Mouse (Mus musculus): ENCODE measurements at regions not wholly inside any gene's neighbourhood (a gene's known extent, or its start where the extent isn't known, plus 50 kb on each side); places are given as distances from the start of the nearest gene placed in this dataset.

DNA sequence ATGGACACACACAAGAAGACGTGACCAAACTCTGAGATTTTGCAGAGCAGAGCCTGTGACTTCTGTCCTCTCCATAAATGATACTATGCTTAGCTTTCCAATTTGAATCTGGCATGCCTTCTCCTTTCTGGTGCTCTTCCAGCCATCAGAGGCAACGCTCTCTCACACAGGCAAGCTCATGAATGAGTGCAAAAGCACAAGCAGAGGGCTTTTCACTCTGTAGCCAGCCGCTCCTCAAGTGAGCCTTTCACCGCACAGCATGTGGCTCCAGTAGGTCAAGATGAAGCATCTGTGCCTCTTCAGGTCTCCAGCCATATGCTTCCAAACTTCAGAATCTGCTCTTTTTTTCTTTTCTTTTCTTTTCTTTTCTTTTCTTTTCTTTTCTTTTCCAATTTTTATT lies 106.2 kb downstream of the Spry2 start:
- intact Hi-C loops (cut with DNase I) = no loop called here
- no peak for DNase-seq

DNA sequence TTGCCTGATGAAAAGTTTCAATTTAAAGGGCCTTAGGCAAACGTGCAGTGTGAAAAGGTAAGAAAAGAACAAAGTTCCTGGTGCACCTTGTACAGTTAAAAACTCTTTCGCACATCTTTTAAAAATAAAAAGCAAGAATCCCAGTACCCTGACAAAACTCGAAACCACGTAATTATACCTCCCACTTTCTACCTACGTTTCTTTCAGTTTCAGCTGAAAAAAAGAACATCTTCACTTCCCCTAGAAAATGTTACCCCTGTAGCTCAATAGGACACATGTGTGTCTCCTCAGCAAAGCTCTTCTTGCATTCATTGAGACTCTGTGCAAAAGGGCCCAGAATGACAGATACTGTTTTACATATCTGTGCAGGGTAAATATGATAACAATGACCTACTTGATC lies 113.2 kb downstream of the Spry2 start:
- no peak for DNase-seq
- intact Hi-C loops (cut with DNase I) = no loop called here

DNA sequence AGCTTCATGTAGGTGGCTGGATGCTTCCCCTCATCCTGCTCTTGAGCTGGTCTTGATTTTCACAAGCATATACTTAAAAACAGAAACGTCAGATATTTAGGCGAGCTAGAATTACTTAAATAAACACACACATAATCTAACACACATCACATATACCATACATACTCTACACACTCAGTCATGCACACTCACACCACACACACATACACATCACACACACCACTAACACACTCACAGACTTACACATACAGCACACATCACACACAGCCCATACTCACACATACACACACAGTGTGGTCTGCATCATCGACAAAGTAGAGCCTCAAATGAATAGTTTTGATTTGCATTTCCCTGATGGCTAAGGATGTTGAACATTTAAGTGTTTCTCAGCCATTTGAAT lies 116.9 kb downstream of the Spry2 start:
- no peak for DNase-seq
- intact Hi-C loops (cut with DNase I) = no loop called here

DNA sequence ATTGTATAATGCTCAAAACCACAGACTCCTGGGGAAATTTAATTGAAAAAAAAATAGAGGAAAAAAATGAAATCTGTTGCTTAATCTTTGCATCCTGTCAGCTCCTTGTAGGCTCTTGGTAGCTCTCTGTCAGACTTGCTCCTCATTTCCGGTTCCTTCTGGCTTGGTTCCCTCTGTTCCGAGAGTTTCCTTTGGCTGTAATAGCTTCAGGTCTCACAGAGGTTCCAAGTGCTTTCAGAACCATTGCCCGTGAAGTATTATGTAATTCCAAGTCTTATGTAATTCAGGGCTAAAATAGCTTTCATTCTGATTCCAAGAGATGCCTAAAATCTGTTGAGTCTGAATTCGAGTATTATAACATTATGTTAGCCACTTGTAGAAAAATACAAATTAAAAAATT lies 117.3 kb downstream of the Spry2 start:
- intact Hi-C loops (cut with DNase I) = no loop called here
- DNase-seq = peak in 1 of 2 experiments; percentile 65

DNA sequence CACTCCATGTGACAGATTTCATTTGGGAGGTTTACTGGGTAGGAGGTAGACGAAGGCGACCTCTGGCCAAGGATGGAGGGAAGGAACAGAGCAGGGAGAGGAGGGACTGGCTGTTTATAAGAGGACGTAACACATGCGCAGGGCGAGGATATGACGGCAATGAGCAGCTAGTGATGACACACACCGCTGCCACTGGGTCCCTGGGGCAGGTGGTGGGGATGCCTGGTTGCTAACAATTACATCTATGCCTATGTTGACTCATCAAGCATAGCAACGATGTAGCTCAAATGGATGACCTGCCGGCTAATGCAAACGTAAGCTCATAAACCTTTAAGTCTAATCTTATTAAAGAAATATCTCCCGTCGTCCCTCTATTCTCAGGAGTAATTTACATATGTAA lies 122.9 kb downstream of the Spry2 start:
- intact Hi-C loops (cut with DNase I) = no loop called here

DNA sequence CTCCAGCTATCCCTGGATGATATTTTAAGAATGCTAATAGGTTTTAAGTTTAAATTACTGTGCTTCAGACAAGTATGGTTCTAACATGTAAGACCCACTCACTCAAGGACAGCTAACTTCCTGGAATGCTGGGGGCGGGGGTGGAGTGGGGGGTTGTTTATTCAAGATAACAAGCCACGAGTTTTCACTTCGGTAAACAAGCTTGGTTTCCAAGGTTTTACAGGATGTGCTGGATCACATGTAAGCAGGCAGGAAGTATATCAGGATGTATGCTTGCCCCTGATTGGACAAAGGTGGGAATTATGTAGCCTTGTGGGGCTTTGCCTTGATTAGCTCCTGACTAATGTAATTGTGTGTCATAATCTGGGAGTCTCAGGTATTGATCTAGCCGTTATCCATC lies 129.5 kb downstream of the Spry2 start:
- DNase-seq = no peak
- intact Hi-C loops (cut with DNase I) = no loop called here

More for the DNA sequence above, 122.9 kb downstream of the Spry2 start:
- DNase-seq = no peak

DNA sequence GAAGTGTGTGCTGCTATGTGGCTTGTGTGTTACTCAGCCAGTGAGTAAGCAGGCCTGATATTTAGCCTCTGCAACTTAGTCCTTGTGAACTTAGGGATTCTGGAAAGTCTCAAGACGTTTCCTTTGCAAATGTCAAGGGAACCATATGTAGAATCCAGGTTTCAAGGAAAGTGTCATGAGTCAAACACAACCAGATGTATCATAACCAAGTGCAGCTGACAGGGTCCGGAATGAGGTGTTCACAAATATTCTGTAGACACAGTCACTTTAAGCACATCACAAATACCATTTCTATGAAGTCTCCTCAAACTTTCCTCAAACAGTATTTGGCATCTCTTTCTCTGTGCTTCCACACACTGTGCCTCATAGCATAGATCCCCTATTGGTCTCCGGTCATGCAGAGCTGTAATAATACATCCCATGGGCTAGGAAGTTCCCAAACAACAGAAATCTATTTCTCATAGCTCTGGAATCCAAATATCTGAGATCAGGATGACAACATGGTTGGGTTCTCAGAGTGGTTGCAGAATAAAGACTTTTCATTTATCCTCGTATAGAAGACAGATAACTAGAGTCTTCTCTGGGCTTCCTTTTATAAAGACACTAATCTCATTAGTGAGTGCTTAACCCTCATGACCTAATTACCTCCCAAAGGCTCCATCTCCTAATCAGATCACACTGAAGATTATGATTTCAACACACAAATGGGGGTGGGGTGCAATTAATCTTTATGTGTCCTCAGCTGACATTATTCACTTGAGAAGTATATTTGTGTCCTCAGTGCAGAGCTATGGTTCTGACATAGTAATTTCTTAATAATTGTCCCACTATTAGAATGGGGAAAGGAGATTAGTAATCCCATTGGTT lies 143.9 kb downstream of the Spry2 start:
- DNase-seq = no peak
- intact Hi-C loops (cut with DNase I) = no loop called here

DNA sequence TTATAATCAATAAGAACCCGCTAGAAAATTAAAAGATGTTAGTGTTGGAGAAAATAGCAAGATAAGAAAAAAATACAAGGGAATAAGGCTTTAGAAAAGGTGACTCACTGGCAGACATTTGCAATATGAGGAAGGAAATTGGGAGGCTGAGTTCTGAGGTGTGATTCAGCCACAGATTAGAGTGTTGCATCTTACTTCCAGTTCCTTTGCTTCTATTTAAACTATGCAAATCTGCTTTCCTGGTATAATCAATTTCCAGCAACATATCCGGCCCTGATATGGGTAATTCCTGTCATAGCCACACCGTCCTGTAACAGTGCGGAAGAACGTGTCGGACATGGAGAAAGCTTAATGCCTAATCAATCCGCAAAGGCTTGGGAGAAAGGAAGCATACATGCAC lies 144.9 kb downstream of the Spry2 start:
- intact Hi-C loops (cut with DNase I) = no loop called here
- no peak for DNase-seq

DNA sequence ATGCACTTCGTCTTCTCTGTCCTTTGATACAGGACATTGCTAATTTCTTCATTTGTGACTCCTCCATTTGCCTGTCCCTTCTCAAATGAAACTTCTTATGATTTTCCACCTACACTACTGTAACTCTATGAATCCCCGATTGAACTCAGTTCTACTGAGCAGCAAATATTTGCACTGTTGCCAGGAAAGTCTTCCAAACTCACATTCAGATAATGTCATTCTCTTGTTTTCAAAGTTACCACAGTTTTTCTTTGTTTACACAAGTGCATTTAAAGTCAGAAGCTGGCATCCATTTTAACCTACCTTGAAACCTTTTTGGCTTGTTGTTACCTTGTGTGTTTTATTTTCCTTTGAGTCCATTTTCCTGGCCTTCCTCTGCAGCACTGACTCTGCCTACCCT lies 152.0 kb downstream of the Spry2 start:
- intact Hi-C loops (cut with DNase I) = no loop called here
- no peak for DNase-seq

DNA sequence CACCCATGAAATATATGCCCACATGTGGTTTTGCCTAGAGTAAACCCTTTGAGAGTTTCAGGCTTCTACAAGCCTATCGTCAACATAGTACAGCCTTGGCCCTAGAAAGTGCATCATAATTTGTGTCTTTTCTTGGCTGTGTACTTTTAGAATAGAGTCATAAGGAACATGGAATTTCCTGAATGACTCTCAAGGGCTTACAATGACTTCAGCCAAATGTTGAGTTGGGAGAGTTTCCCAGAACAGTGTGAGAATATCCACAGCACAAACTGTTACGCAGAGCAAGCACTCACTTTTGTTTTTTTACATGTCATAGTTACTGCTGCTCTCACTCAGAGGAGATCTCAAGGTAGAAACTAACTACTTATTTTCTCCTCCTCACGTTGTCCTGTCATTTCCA lies 152.5 kb downstream of the Spry2 start:
- intact Hi-C loops (cut with DNase I) = no loop called here
- DNase-seq = peak in 1 of 2 experiments; percentile 17

DNA sequence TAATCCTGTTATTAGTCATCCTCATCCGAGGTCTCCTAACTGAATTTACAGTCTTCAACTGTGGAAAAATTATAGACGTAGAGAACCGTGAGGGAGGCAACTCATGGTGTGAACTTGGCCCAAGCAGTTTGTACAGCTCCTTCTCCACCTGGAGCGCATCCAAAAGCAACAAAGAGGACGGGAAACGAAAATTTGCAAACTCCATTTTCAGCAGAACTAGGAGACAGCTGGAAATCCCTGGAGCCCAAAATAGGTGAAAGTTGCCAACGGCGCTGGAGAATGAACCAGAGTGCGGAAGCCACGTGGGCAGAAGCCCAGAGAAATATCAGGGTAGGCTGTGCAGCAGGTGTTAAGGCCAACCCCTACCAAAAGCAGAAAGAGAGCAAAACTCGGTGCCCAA lies 155.7 kb downstream of the Spry2 start:
- peak; percentile 59 to 64 for DNase-seq
- intact Hi-C loops (cut with DNase I) = no loop called here

DNA sequence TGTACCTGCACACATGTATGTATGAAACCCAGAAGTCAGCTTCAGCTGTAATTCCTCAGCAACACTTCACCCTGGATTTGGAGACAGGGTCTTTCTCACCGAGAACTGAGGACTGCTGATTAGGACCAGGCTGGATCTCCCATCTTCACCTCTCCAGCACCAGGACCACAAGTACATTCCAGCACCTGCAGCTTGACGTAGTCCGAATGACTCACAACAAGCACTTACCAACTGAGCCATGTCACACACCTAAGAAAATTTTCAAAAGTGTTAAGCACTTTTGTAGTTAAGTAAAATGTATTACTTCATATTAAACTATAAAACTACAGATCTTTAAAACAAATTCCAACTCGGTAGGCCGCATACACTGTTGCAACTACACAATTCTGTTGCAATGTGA lies 158.1 kb downstream of the Spry2 start:
- intact Hi-C loops (cut with DNase I) = no loop called here
- DNase-seq = no peak

DNA sequence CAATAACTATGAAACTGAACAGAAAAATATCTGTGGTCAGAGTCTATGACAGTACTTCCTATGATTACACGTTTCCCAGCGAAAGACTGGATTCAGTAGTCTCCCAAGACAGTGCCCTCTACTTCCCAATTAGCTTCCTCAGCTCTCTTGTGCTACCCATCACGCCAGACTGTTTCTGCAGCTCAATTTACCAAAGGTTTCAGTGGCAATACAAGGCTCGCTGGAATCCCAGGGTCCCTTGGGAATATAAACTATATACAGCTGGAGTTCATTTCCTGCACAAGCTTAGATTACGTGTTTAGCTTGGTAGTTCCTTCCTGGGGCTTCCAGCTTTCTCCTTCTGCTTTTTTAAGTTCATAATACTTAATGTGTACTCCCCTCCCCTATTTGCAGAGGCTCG lies 160.3 kb downstream of the Spry2 start:
- intact Hi-C loops (cut with DNase I) = no loop called here
- no peak for DNase-seq

DNA sequence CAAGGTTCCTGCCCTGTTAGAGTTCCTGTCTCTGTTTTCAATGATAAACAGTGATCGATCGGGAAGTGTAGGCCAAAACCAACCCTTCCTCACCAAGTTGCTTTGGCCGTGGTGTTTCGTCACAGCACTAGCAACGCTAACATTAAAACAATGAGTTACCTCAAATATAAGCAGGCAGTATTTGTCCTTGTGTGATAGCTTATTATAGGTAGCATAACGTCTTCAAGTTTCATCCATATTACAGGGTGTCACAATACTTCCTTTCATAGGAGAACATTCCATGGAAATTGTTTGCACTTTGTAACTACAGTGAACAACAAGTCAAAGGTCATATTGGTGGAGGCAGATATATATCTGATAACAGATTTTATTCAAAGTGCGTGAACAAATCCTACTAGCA lies 162.3 kb downstream of the Spry2 start:
- intact Hi-C loops (cut with DNase I) = no loop called here
- DNase-seq = no peak

DNA sequence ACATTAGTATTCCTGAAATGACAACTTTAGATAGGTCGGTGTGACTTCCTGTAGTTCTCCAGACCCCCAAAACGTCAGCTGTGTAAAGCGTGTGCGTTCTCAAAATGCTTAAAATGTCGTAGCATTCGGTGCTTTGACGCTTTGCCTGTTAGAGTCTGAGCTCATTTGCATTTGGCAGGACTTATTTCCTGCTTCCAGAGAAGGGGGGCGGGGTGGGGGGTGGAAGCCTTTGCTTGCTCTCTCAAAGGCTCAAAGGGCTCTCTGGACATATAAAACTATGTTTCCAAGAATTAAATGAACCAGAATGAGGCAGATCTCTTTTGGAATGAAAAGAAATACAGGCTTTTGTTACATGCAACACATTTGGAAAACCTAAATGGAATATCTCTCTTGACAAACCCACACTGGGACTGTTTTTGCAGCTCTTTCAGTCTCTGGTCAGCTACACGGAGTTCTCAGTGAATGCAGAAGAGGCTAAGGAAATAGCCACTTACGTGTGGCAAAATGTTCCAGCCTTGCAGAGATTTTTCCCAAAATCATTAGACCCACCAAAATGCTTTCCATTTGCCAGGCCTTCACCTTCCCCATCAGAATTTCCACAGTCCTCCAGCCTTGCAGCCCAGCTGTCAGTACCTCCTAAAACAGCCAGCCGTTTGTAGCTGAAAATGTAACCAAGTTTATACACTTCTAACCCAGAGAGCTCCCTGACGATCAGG lies 163.4 kb downstream of the Spry2 start:
- intact Hi-C loops (cut with DNase I) = loop anchor here (2.0 kb wide), 1 partner anchor 164 kb away; the partner anchor contains the start of gene Spry2
- DNase-seq = peak in 1 of 2 experiments; percentile 17

DNA sequence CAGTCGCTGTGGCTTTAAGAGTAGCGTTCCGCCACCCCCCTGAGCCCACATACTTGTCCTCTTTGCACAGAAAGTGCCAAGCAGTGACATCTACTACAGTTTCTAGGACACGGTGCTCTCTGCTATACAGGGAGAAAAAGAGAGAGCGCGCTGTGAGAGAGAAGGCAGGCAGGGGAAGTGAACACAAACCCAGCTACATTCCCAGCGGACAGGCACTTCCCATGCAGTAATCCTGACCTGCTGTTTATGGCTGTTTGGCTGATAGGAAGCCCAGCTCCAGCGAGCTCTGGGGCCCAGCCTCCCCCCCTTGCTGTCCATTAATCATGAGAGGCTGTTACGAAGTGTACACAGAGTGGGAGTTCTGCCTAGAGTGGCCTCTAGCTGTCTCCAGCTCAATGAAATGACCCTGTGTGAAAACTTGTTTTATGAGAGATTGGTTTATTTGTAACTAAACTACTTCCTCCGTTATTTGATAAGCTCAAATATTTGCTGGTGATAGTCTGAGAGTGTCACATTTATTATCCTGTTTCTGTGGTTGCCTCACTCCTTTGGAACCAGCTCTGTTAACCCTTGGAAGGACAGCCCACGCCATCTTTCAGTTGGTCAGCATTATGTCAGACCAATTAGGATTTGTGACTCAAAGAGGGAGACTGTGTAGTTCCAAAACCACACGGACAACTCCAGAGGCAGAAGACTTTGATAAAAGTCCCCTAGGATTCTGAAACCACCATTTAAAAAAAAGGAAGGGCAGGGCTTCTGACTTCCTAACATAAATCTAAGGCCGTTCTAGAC lies 164.2 kb downstream of the Spry2 start:
- intact Hi-C loops (cut with DNase I) = loop anchor here (2.0 kb wide), 1 partner anchor 164 kb away; the partner anchor contains the start of gene Spry2
- DNase-seq = peak; percentile 66 to 68

DNA sequence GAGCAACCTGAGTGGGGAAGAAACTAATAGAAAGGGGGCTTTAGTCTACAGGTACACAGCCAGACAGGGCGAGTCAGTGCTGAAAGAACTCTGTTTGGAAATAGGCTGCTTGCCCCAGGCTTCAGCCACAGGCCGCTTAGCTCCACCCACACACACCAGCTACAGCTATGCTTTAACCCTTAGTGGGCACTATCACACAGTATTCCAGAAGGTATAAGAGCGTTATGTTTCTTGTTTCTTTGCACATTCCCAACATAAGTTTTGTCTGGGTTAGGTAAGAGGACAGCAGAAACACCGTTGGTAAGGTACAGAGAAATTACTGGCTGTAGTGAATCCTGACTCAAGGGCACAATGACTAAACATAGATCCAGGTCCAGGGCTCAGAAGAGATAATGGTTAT lies 165.8 kb downstream of the Spry2 start:
- no peak for DNase-seq
- intact Hi-C loops (cut with DNase I) = no loop called here

DNA sequence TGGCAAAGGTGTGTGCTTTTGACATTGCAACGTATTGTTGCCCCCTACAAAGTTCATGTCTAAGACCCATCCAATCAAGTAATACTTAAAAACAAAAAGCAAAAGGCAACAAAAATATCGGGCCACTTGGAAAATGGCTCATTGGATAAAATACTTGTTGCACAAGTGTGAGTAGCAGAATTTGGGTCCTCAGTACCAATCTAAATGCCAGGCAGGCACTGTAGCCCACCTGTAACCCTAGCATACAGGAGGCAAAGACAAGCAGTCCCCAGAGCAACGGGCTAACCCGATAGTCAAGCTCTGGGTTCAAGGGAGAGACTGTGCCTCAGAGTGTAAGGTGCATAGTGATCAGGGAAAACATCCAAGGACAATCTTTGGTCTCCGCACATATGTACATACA lies 167.8 kb downstream of the Spry2 start:
- no peak for DNase-seq
- intact Hi-C loops (cut with DNase I) = no loop called here

DNA sequence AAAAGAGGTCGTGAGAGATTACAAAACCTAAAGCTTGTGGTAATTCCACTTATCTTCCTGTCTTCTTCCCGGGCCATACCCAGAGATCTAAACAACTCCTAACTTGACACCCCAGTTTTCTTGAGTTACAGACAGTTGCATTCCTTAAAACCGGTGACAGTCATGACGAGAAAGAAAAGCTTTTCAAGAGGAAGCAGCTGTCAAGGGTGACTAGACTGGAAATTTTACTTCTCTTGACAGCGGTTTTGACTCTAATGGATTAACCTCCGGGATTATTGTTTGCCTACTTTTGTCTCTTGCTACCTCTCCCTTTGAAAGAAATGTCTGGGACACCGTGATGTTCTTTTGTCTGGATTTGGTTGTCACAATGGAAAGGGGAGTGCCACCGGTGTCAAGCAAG lies 170.9 kb downstream of the Spry2 start:
- intact Hi-C loops (cut with DNase I) = no loop called here
- no peak for DNase-seq

DNA sequence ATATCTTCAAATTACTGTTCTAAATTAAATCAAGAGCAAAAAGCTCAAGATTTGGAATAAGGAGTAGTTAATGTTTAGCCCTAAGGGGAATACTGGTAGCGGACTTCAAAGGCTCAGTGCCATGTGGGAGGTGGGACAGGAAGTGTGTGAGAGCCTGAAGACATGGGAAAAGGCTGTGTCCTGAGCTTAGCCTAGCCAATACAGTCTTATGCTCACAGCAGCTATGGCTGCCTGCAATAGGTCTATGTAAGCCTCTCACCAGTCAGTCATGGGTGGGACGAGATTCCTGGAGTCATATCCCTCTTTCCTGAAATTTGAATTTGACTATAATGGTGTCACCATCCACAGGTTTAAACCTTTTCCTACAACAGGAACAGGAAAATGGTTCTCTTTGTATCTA lies 173.7 kb downstream of the Spry2 start:
- intact Hi-C loops (cut with DNase I) = no loop called here
- DNase-seq = no peak

DNA sequence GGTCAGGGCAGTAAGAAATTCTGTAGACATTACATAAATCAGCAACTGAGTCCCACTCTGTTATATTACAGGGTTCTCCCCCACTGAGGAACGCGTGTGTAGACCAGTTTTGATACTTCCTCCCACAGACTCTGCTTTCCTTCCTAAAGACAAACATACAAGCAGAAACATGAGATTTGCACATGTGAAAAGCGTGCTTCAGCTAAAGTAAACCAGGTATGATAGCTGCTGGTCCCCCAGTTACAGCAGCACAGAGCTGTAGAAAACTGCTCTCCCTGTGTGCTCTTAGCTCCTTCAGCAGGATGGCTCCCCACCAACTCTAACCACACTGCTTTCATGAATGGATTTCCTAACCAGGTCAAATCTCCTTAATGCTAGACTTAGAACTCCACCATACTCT lies 175.0 kb downstream of the Spry2 start:
- no peak for DNase-seq
- intact Hi-C loops (cut with DNase I) = no loop called here

All from gastrocnemius, postnatal 36 days (tissue).